Mouse (Mus musculus) monocyte, adult 5-6 weeks (primary cell): ENCODE measurements at regions not wholly inside any gene's neighbourhood (a gene's known extent, or its start where the extent isn't known, plus 50 kb on each side); places are given as distances from the start of the nearest gene placed in this dataset.
A peak's percentile ranks its signal among the peaks of the same experiment; 100 is the strongest.
"Not testable (repeated sequence)": the region's sequence is repeated elsewhere in the genome, so short reads cannot be mapped to it uniquely, and the experiment has no call there.

Source experiments
- ATAC-seq: fragments of 153-309, 156-312 bp; replicated peaks from 2 replicates; pipeline ENCODE4 v1.8.0; 2017; ENCODE audit warnings: mild to moderate bottlenecking; ENCODE audit not compliant: low TSS enrichment, insufficient number of reproducible peaks, severe bottlenecking, poor library complexity, low FRiP score

GRCm38 (mm10) chr1:101901601-101902000 is 2129.0 kb downstream of the Cntnap5b start:
- ATAC-seq = not testable (repeated sequence)

- ATAC-seq = peak; percentile 94
These were observed 2129.7 kb downstream of the Cntnap5b start for GRCm38 (mm10) chr1:101902154-101902825.

DNA sequence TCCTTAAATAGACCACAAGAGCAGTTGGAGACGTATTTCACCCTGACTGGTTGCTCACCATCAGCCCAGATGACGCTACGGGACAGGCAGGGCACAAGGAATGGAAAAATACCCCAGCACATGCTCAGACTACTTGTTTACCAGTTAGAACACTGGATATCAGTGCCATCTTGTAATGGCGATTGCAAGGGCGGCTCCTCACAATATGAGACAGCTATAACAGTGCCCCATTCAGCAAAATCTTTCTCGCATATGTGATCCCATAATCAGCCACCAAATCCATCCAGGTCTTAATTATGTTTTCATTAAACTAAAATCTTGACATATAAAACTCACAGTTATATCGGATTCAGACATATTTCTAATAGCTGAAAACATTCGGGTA is 2130.3 kb downstream of the Cntnap5b start:
- not testable (repeated sequence) for ATAC-seq

- not testable (repeated sequence) for ATAC-seq
These were observed 2144.4 kb downstream of the Cntnap5b start for GRCm38 (mm10) chr1:101916991-101917390.

- no peak for ATAC-seq
These were observed 2146.3 kb downstream of the Cntnap5b start for GRCm38 (mm10) chr1:101918872-101919271.

DNA sequence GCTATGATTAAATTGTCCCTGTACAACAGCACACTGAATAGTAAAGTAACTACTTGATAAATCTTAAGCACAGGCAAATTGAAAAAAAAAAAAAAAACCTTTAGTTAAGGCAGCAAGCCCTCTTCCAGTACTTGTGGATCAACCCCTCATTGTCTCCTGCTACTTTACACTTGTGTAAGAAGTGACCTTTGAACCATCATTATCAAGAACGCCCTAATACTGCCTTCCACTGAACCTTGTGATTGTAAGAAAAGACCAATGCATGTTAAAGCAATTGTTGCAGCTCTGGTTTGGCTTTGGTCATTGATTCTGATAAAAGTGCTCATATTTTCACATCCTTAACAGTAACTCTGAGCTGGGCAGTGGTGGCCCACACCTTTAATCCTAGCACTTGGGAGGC is 2168.5 kb downstream of the Cntnap5b start:
- ATAC-seq = no peak
